Mouse (Mus musculus): ENCODE data around the gene Unc13a. TPM values are rescaled to one million over a fixed set of nuclear protein-coding genes. Genes with fewer than 3 reads are reported as not detected.

Unc13a gene
- polyA plus RNA-seq, 1 experiment from 2014 or later, result 1.1 TPM

- peak overlapping the region; percentile 82; the same call in 1 of the 2 replicates for H3K9ac ChIP-seq
- H3K4me1 ChIP-seq, result peaks cover 25% of the 10 kb centered on the region
- no peaks in the 10 kb centered on the region for H3K9me3 ChIP-seq
- H3K4me3 ChIP-seq (replicated peaks), result peak overlapping the region; percentile 73
- H3K36me3 ChIP-seq, result peaks cover 3% of the 10 kb centered on the region; the same call in 1 of the 2 replicates
- peak overlapping the region; percentile 88 for H3K4me2 ChIP-seq
- H3K27ac ChIP-seq, result peak overlapping the region; percentile 97; the same call in 1 of the 2 replicates
- ATAC-seq (ENCODE audit: insufficient read depth, low FRiP score, low read depth), result no peak
- H3K27me3 ChIP-seq (replicated peaks), result no peaks in the 10 kb centered on the region
- WGBS, result 26% methylated on average over 5 of the region's 5 CpGs
These were observed 80.5 kb downstream of the Unc13a start for GRCm38 (mm10) chr8:71591017-71591416.

GRCm38 (mm10) chr8:71588762-71589161, 82.8 kb downstream of the Unc13a start:
- ATAC-seq (ENCODE audit: insufficient read depth, low FRiP score, low read depth), result no peak
- H3K4me1 ChIP-seq, result peaks cover 20% of the 10 kb centered on the region
- 69% methylated on average over 3 of the region's 3 CpGs for WGBS

GRCm38 (mm10) chr8:71586891-71587290, 84.7 kb downstream of the Unc13a start:
- no peak overlapping the region for H3K27ac ChIP-seq
- no peak overlapping the region for H3K9ac ChIP-seq
- no peaks in the 10 kb centered on the region for H3K9me3 ChIP-seq
- ATAC-seq (ENCODE audit: insufficient read depth, low FRiP score, low read depth), result no peak
- no peak overlapping the region for H3K4me2 ChIP-seq
- 75% methylated on average over 2 of the region's 2 CpGs for WGBS
- peaks cover 8% of the 10 kb centered on the region; the same call in 1 of the 2 replicates for H3K4me1 ChIP-seq
- H3K36me3 ChIP-seq, result peaks cover 9% of the 10 kb centered on the region; the same call in 1 of the 2 replicates
- H3K4me3 ChIP-seq (replicated peaks), result no peak overlapping the region
- no peaks in the 10 kb centered on the region for H3K27me3 ChIP-seq (replicated peaks)

More at GRCm38 (mm10) chr8:71588762-71589161, 82.8 kb downstream of the Unc13a start:
- H3K27me3 ChIP-seq (replicated peaks), result no peaks in the 10 kb centered on the region
- H3K36me3 ChIP-seq, result peaks cover 9% of the 10 kb centered on the region; the same call in 1 of the 2 replicates
- H3K4me3 ChIP-seq (replicated peaks), result no peak overlapping the region
- H3K9ac ChIP-seq, result no peak overlapping the region
- H3K4me2 ChIP-seq, result no peak overlapping the region
- no peaks in the 10 kb centered on the region for H3K9me3 ChIP-seq
- H3K27ac ChIP-seq, result no peak overlapping the region

- no peaks in the 10 kb centered on the region for H3K36me3 ChIP-seq
- no peaks in the 10 kb centered on the region for H3K4me1 ChIP-seq
- H3K9me3 ChIP-seq, result no peaks in the 10 kb centered on the region
- no peak overlapping the region for H3K4me2 ChIP-seq
- no peak for ATAC-seq (ENCODE audit: insufficient read depth, low FRiP score, low read depth)
- no peak overlapping the region for H3K4me3 ChIP-seq (replicated peaks)
- H3K9ac ChIP-seq, result no peak overlapping the region
- no peaks in the 10 kb centered on the region for H3K27me3 ChIP-seq (replicated peaks)
- 51% methylated on average over 9 of the region's 9 CpGs for WGBS
- H3K27ac ChIP-seq, result no peak overlapping the region
These were observed 91.4 kb downstream of the Unc13a start for GRCm38 (mm10) chr8:71580201-71580600.

GRCm38 (mm10) chr8:71579476-71579875, 92.1 kb downstream of the Unc13a start:
- Histone ChIP-seq H3K4me3 (replicated peaks) (no peak overlapping the region), H3K9me3 (no peaks in the 10 kb centered on the region), H3K27me3 (replicated peaks) (no peaks in the 10 kb centered on the region), H3K9ac (no peak overlapping the region), H3K27ac (no peak overlapping the region), H3K4me1 (no peaks in the 10 kb centered on the region), H3K36me3 (no peaks in the 10 kb centered on the region), H3K4me2 (no peak overlapping the region)
- WGBS, result 91% methylated on average over 14 of the region's 14 CpGs
- ATAC-seq (ENCODE audit: insufficient read depth, low FRiP score, low read depth), result no peak

GRCm38 (mm10) chr8:71579009-71579408, 92.5 kb downstream of the Unc13a start:
- H3K27ac ChIP-seq, result no peak overlapping the region
- H3K4me1 ChIP-seq, result no peaks in the 10 kb centered on the region
- H3K4me2 ChIP-seq, result no peak overlapping the region
- 58% methylated on average over 1 of the region's 1 CpGs for WGBS
- H3K36me3 ChIP-seq, result no peaks in the 10 kb centered on the region
- no peaks in the 10 kb centered on the region for H3K27me3 ChIP-seq (replicated peaks)
- no peak overlapping the region for H3K4me3 ChIP-seq (replicated peaks)
- no peak for ATAC-seq (ENCODE audit: insufficient read depth, low FRiP score, low read depth)
- H3K9me3 ChIP-seq, result no peaks in the 10 kb centered on the region
- no peak overlapping the region for H3K9ac ChIP-seq

GRCm38 (mm10) chr8:71577856-71578387, 93.6 kb downstream of the Unc13a start:
- H3K27ac ChIP-seq, result no peak overlapping the region
- H3K36me3 ChIP-seq, result no peaks in the 10 kb centered on the region
- no peaks in the 10 kb centered on the region for H3K9me3 ChIP-seq
- no peak overlapping the region for H3K4me2 ChIP-seq
- H3K9ac ChIP-seq, result no peak overlapping the region
- 69% methylated on average over 4 of the region's 4 CpGs for WGBS
- no peaks in the 10 kb centered on the region for H3K27me3 ChIP-seq (replicated peaks)
- no peaks in the 10 kb centered on the region for H3K4me1 ChIP-seq
- no peak overlapping the region for H3K4me3 ChIP-seq (replicated peaks)
- ATAC-seq (ENCODE audit: insufficient read depth, low FRiP score, low read depth), result no peak

GRCm38 (mm10) chr8:71575020-71575419, 96.5 kb downstream of the Unc13a start:
- Histone ChIP-seq H3K27ac (no peak overlapping the region), H3K4me1 (peaks cover 7% of the 10 kb centered on the region; the same call in 1 of the 2 replicates), H3K9me3 (no peaks in the 10 kb centered on the region), H3K4me3 (replicated peaks) (no peak overlapping the region), H3K9ac (no peak overlapping the region), H3K27me3 (replicated peaks) (no peaks in the 10 kb centered on the region), H3K36me3 (no peaks in the 10 kb centered on the region), H3K4me2 (no peak overlapping the region)
- WGBS, result 57% methylated on average over 1 of the region's 1 CpGs
- ATAC-seq (ENCODE audit: insufficient read depth, low FRiP score, low read depth), result no peak

GRCm38 (mm10) chr8:71574426-71574825, 97.1 kb downstream of the Unc13a start:
- Histone ChIP-seq H3K9me3 (no peaks in the 10 kb centered on the region), H3K4me2 (no peak overlapping the region), H3K4me1 (peaks cover 7% of the 10 kb centered on the region; the same call in 1 of the 2 replicates), H3K27ac (no peak overlapping the region), H3K9ac (no peak overlapping the region), H3K27me3 (replicated peaks) (no peaks in the 10 kb centered on the region), H3K36me3 (no peaks in the 10 kb centered on the region), H3K4me3 (replicated peaks) (no peak overlapping the region)
- 70% methylated on average over 7 of the region's 7 CpGs for WGBS
- no peak for ATAC-seq (ENCODE audit: insufficient read depth, low FRiP score, low read depth)

Small RNA genes lying within 50 kb of the gene (microRNA-seq; reads per million reads assigned to microRNA genes)
- not detected for gene Mir6769b

Other genes with a start within 250 kb of the Unc13a start
- 42.0 and 44.0 TPM in 2 replicates for gene Abhd8, start 208.1 kb downstream of the Unc13a start, polyA plus RNA-seq (2015; fragmentation: Nextera tagmentation; extraction: Ambion mirVana)
- 154 and 164 TPM in 2 replicates for gene Mrpl34, start 206.8 kb downstream of the Unc13a start, polyA plus RNA-seq (2015; fragmentation: Nextera tagmentation; extraction: Ambion mirVana)
- gene Dda1, start 202.6 kb downstream of the Unc13a start, polyA plus RNA-seq (2015; fragmentation: Nextera tagmentation; extraction: Ambion mirVana), result 90.2 and 92.4 TPM in 2 replicates
- 1.5 and 1.8 TPM in 2 replicates for gene Ano8, start 185.8 kb downstream of the Unc13a start, polyA plus RNA-seq (2015; fragmentation: Nextera tagmentation; extraction: Ambion mirVana)
- gene Gtpbp3, start 183.7 kb downstream of the Unc13a start, polyA plus RNA-seq (2015; fragmentation: Nextera tagmentation; extraction: Ambion mirVana), result 14.6 and 16.1 TPM in 2 replicates
- 84.8 and 90.0 TPM in 2 replicates for gene Plvap, start 160.0 kb downstream of the Unc13a start, polyA plus RNA-seq (2015; fragmentation: Nextera tagmentation; extraction: Ambion mirVana)
- gene Ccdc194, start 146.0 kb downstream of the Unc13a start, polyA plus RNA-seq (2015; fragmentation: Nextera tagmentation; extraction: Ambion mirVana), result 0.27 and 0.49 TPM in 2 replicates
- gene Bst2, start 134.3 kb downstream of the Unc13a start, polyA plus RNA-seq (2015; fragmentation: Nextera tagmentation; extraction: Ambion mirVana), result 52.3 and 53.9 TPM in 2 replicates
- gene Mvb12a, start 128.8 kb downstream of the Unc13a start, polyA plus RNA-seq (2015; fragmentation: Nextera tagmentation; extraction: Ambion mirVana), result 97.6 and 107 TPM in 2 replicates
- 4.0 and 7.1 TPM in 2 replicates for gene Tmem221, start 112.9 kb downstream of the Unc13a start, polyA plus RNA-seq (2015; fragmentation: Nextera tagmentation; extraction: Ambion mirVana)
- gene Nxnl1, start 105.2 kb downstream of the Unc13a start, polyA plus RNA-seq (2015; fragmentation: Nextera tagmentation; extraction: Ambion mirVana), result 0.08 and 0.15 TPM in 2 replicates
- gene Slc27a1, start 102.9 kb downstream of the Unc13a start, polyA plus RNA-seq (2015; fragmentation: Nextera tagmentation; extraction: Ambion mirVana), result 37.1 and 38.8 TPM in 2 replicates
- gene Pgls, start 79.6 kb downstream of the Unc13a start, polyA plus RNA-seq (2015; fragmentation: Nextera tagmentation; extraction: Ambion mirVana), result 238 and 243 TPM in 2 replicates
- gene Fam129c, start 74.1 kb downstream of the Unc13a start, polyA plus RNA-seq (2015; fragmentation: Nextera tagmentation; extraction: Ambion mirVana), result 4.3 and 4.7 TPM in 2 replicates
- gene Colgalt1, start 60.8 kb downstream of the Unc13a start, polyA plus RNA-seq (2015; fragmentation: Nextera tagmentation; extraction: Ambion mirVana), result 70.6 and 75.1 TPM in 2 replicates
- gene Jak3, start 4.5 kb upstream of the Unc13a start, polyA plus RNA-seq (2015; fragmentation: Nextera tagmentation; extraction: Ambion mirVana), result 9.1 and 9.6 TPM in 2 replicates
- gene Insl3, start 17.5 kb upstream of the Unc13a start, polyA plus RNA-seq (2015; fragmentation: Nextera tagmentation; extraction: Ambion mirVana), result 1.4 and 2.0 TPM in 2 replicates
- 10.4 and 12.2 TPM in 2 replicates for gene B3gnt3, start 30.0 kb upstream of the Unc13a start, polyA plus RNA-seq (2015; fragmentation: Nextera tagmentation; extraction: Ambion mirVana)
- 7.6 and 8.3 TPM in 2 replicates for gene Fcho1, start 54.0 kb upstream of the Unc13a start, polyA plus RNA-seq (2015; fragmentation: Nextera tagmentation; extraction: Ambion mirVana)
- gene Zfp709, start 210.3 kb upstream of the Unc13a start, polyA plus RNA-seq (2015; fragmentation: Nextera tagmentation; extraction: Ambion mirVana), result 5.3 and 6.2 TPM in 2 replicates
- gene Zfp882, start 236.9 kb upstream of the Unc13a start, polyA plus RNA-seq (2015; fragmentation: Nextera tagmentation; extraction: Ambion mirVana), result 5.1 and 5.3 TPM in 2 replicates
- 21.9 and 22.1 TPM in 2 replicates for gene Zfp617, start 236.9 kb upstream of the Unc13a start, polyA plus RNA-seq (2015; fragmentation: Nextera tagmentation; extraction: Ambion mirVana)